Mouse (Mus musculus): Measurements from ENCODE around the gene Pate4. TPM values are rescaled to one million over a fixed set of nuclear protein-coding genes. Genes with fewer than 3 reads are reported as not detected.

The Pate4 gene
- polyA plus RNA-seq, 1 experiment from 2014 or later = not detected

DNA sequence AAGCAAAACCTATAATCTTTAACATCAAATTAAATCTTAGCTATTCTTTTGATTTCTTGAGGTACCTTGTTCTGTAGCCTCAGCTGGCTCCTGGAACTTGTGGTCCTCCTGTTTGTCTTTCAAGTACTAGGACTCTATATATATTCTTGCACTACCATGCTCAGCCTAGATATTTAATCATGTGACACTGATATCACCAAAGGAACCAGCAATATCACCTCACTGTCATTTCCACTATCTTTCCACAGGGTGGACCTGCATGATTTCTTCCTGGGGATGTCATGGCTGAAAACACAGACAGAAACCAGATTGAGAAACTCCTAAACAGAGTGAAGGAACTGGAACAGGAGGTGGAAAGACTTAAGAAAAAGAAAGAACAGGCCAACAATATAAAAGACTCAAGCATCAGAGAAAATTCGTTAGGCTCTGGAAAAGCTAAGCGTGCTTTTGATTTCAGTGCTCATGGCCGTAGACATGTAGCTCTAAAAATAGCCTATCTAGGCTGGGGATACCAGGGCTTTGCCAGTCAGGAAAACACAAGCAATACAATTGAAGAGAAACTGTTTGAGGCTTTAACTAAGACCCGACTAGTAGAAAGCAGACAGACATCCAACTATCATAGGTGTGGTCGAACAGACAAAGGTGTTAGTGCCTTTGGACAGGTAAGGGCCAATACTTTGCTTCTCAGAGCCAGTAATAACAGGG is 47.1 kb downstream of the Pate4 start:
- peaks cover 48% of the 10 kb centered on the region for H3K36me3 ChIP-seq
- H3K4me3 ChIP-seq = no peak overlapping the region
- H3K4me1 ChIP-seq = peaks cover 22% of the 10 kb centered on the region
- H3K27ac ChIP-seq (replicated peaks) = no peak overlapping the region
- no peaks in the 10 kb centered on the region for H3K9me3 ChIP-seq
- H3K9ac ChIP-seq (replicated peaks) = no peak overlapping the region
- H3K4me2 ChIP-seq (replicated peaks) = no peak overlapping the region
- no peak for ATAC-seq (replicated peaks)
- WGBS = 90% methylated on average over 5 of the region's 5 CpGs
- no peaks in the 10 kb centered on the region for H3K27me3 ChIP-seq

DNA sequence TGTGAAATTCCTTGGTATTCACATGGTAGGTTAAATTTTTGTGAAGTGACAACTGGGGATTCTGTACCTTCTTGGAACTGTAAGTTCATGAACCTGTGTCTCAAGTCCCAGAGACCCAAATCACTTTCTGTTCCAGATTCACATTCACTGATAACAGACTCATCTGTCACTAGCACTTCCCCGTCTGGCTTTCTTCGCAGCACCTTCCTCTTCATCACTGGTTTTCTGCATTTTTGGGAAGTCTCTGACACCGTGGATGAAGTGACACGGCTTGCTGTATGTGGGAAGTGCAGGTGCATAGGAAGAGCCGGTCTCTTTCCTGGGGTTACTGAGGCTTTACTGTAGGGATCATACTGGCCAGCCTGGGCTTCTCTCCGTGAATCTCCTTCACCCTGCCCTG is 50.2 kb downstream of the Pate4 start:
- ATAC-seq (replicated peaks) = no peak
- Histone ChIP-seq H3K4me3 (no peak overlapping the region), H3K9me3 (no peaks in the 10 kb centered on the region), H3K27me3 (no peaks in the 10 kb centered on the region), H3K9ac (replicated peaks) (no peak overlapping the region), H3K27ac (replicated peaks) (no peak overlapping the region), H3K36me3 (peaks cover 39% of the 10 kb centered on the region), H3K4me1 (peaks cover 25% of the 10 kb centered on the region), H3K4me2 (replicated peaks) (no peak overlapping the region)
- 89% methylated on average over 6 of the region's 6 CpGs for WGBS

DNA sequence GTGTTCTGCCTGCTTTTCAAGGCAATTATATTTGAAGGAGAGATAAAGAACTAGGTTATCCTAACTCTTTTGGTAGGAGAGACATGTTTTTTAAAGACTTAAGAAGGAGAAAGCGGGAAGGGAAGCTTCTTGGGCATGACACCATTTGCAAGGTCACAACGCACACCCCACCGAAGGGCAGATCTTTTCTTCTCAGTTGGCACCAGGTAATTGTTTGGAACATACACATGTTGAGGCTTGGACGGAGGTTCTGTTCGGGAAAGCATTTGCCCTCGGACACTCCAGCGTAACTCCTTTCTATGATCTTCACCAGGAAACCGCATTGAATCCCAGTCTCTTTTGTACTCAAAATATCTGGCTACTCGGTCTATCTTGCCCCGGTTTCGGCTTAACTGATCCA is 50.7 kb downstream of the Pate4 start:
- Histone ChIP-seq H3K9me3 (no peaks in the 10 kb centered on the region), H3K9ac (replicated peaks) (no peak overlapping the region), H3K4me2 (replicated peaks) (no peak overlapping the region), H3K4me3 (no peak overlapping the region), H3K27ac (replicated peaks) (no peak overlapping the region), H3K27me3 (no peaks in the 10 kb centered on the region), H3K4me1 (peaks cover 25% of the 10 kb centered on the region), H3K36me3 (peaks cover 34% of the 10 kb centered on the region)
- no peak for ATAC-seq (replicated peaks)
- 93% methylated on average over 11 of the region's 11 CpGs for WGBS

DNA sequence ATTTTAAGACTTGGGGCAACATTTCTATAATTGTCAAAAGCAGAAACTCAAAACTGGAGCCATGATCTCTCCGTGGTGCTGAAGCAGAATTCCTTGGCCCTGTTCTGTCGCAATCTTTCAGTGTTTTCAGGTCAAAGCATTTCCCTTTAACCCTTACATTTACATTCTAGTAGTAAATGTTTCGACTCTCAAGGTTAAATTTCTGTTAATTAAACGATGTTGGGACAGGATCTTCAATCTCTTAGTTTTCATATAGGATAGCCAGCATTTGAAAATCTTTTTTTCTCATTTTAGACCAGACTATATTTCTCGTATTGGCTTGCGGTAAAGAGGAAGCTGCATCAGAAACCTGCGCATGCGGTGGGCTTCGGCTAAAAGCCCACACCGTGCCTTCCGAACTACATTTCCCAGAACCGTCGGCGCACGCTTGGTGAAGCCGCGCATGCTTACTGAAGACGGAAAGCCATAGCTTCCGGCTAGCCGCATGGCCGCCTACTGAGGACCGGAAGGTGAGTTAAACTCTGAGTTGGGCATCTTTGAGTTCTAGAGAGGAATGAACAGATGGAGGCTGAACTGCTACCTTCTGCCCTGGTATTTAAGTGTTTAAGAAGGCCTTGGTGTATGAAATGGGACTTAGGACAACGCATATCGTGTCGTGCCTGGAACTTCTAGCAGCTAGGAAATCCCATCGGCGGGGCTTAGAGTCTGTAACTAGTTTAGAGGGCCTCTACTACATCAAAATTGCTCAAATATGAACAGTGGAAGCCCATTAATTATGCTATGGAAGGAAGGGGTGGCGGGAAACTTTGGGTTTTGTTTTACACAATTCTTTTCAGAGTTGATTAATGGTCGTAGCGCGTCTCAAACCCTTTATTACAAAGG is 52.5 kb downstream of the Pate4 start:
- Histone ChIP-seq H3K9me3 (no peaks in the 10 kb centered on the region), H3K27me3 (no peaks in the 10 kb centered on the region), H3K4me2 (replicated peaks) (peak overlapping the region; percentile 91), H3K36me3 (peaks cover 16% of the 10 kb centered on the region), H3K4me1 (peaks cover 25% of the 10 kb centered on the region), H3K9ac (replicated peaks) (peak overlapping the region; percentile 68), H3K4me3 (peak overlapping the region; percentile 85), H3K27ac (replicated peaks) (peak overlapping the region; percentile 77)
- 1% methylated on average over 31 of the region's 31 CpGs for WGBS
- ATAC-seq (replicated peaks) = peak; percentile 94

DNA sequence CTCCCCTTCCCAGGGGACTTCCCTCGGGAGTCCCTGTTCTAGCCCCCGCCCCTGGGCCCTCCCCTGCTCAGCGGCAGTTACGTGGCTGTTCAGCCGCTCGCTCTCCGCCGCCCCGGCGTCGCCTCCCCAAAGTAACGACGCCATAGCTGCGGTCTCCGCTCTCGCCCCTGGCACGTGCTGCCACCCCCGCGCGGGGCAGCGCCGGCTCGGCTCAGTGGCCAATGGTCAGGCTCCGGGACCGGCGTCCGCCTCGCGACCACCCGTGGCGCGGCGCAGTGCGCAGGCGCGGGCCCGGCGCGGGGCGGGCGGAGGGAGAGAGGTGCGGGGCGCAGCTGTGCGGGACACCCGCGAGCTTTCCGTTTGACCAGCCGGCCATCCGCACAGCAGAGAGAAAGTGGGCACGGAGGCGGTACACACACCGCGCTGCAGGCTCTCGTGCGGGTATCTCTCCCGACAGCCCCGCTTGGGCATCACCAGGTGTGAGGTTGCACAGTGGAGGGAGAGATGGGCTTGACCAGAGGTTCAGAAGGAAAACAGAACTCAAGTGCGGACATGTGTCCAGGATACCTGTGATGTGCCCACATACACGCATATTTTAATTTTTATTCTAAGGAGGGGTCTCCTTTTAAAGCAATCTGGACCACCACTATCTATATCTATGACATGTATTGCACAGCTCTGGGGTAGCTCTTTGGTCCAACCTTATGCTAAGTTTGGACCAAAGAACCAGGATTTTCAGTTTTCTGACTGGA is 53.3 kb downstream of the Pate4 start, which contains the start of the genes Ddx25 and Pus3:
Gene Ddx25, minus strand, starts transcription at position 272 of the 752 bp plus-strand sequence.
Gene Pus3, plus strand, starts transcription at position 339 of the 752 bp plus-strand sequence.
- Histone ChIP-seq H3K27me3 (no peaks in the 10 kb centered on the region), H3K4me2 (replicated peaks) (peak within 1 kb of the TSS; percentile 91), H3K36me3 (peaks cover 16% of the 10 kb centered on the region), H3K4me3 (peak within 1 kb of the TSS; percentile 85), H3K27ac (replicated peaks) (peak within 1 kb of the TSS; percentile 77), H3K4me1 (peaks cover 25% of the 10 kb centered on the region), H3K9ac (replicated peaks) (peak within 1 kb of the TSS; percentile 68), H3K9me3 (no peaks in the 10 kb centered on the region)
- 1% methylated on average over 59 of the region's 59 CpGs for WGBS
- peak; percentile 81 for ATAC-seq (replicated peaks)

Other genes with a start within 250 kb of the Pate4 start
- 15.0 and 18.2 TPM in 2 replicates for gene Cdon, start 190.8 kb downstream of the Pate4 start, polyA plus RNA-seq (2015; fragmentation: Nextera tagmentation; extraction: Ambion mirVana)
- not detected in 2 replicates for gene Gm1113, start 93.7 kb downstream of the Pate4 start, polyA plus RNA-seq (2015; fragmentation: Nextera tagmentation; extraction: Ambion mirVana)
- 19.6 and 20.1 TPM in 2 replicates for gene Ddx25, start 53.4 kb downstream of the Pate4 start, polyA plus RNA-seq (2015; fragmentation: Nextera tagmentation; extraction: Ambion mirVana)
- gene Pus3, start 53.3 kb downstream of the Pate4 start, polyA plus RNA-seq (2015; fragmentation: Nextera tagmentation; extraction: Ambion mirVana) = 18.8 TPM in 2 replicates
- 1.1 and 1.6 TPM in 2 replicates for gene Pate2, start 41.7 kb downstream of the Pate4 start, polyA plus RNA-seq (2015; fragmentation: Nextera tagmentation; extraction: Ambion mirVana)
- gene Hyls1, start 41.5 kb downstream of the Pate4 start, polyA plus RNA-seq (2015; fragmentation: Nextera tagmentation; extraction: Ambion mirVana) = 23.6 and 26.8 TPM in 2 replicates
- gene Pate3, start 36.3 kb upstream of the Pate4 start, polyA plus RNA-seq (2015; fragmentation: Nextera tagmentation; extraction: Ambion mirVana) = 0.14 TPM in 1 of 2 replicates, not detected in the other
- not detected in 2 replicates for gene Pate1, start 75.4 kb upstream of the Pate4 start, polyA plus RNA-seq (2015; fragmentation: Nextera tagmentation; extraction: Ambion mirVana)
- not detected in 2 replicates for gene Gm17677, start 129.1 kb upstream of the Pate4 start, polyA plus RNA-seq (2015; fragmentation: Nextera tagmentation; extraction: Ambion mirVana)
- not detected in 2 replicates for gene Gm17727, start 166.2 kb upstream of the Pate4 start, polyA plus RNA-seq (2015; fragmentation: Nextera tagmentation; extraction: Ambion mirVana)
- gene Gm27235, start 178.2 kb upstream of the Pate4 start, polyA plus RNA-seq (2015; fragmentation: Nextera tagmentation; extraction: Ambion mirVana) = not detected in 2 replicates
- not detected in 2 replicates for gene D730048I06Rik, start 178.2 kb upstream of the Pate4 start, polyA plus RNA-seq (2015; fragmentation: Nextera tagmentation; extraction: Ambion mirVana)
- not detected in 2 replicates for gene 9230110F15Rik, start 232.2 kb upstream of the Pate4 start, polyA plus RNA-seq (2015; fragmentation: Nextera tagmentation; extraction: Ambion mirVana)

Data from forebrain, embryonic 15.5 days (tissue).